Mouse (Mus musculus) intestine, embryonic 15.5 days (tissue): Measurements from ENCODE around the gene Msi1. TPM values are rescaled to one million over a fixed set of nuclear protein-coding genes. Genes with fewer than 3 reads are reported as not detected.

ENCODE experiments used
- ATAC-seq: fragments of 200-750 bp; cut with Nextera tagmentation; 2 replicates; pipeline ENCODE4 v1.8.0; 2017; ENCODE audit warnings: moderate TSS enrichment, moderate library complexity
- H3K27ac ChIP-seq: fragments of 300-500 bp; sonication (generic); 2 replicates; pipeline ENCODE4 v1.5.1; 2015; ENCODE audit warnings: mild to moderate bottlenecking, inconsistent platforms
- H3K27me3 ChIP-seq: fragments of 300-500 bp; sonication (generic); replicated peaks from 2 replicates; pipeline ENCODE4 v1.6.1; 2015; ENCODE audit warnings: inconsistent platforms
- H3K36me3 ChIP-seq: fragments of 300-500 bp; sonication (generic); 2 replicates; pipeline ENCODE4 v1.6.1; 2015; ENCODE audit warnings: inconsistent platforms
- H3K4me1 ChIP-seq: fragments of 300-500 bp; sonication (generic); replicated peaks from 2 replicates; pipeline ENCODE4 v1.6.1; 2015; ENCODE audit warnings: inconsistent platforms
- H3K4me2 ChIP-seq: fragments of 300-500 bp; sonication (generic); replicated peaks from 2 replicates; pipeline ENCODE4 v1.6.1; 2015; ENCODE audit warnings: mild to moderate bottlenecking, inconsistent platforms
- H3K4me3 ChIP-seq: fragments of 300-500 bp; sonication (generic); replicated peaks from 2 replicates; pipeline ENCODE4 v1.5.1; 2015; ENCODE audit warnings: inconsistent platforms
- H3K9ac ChIP-seq: fragments of 300-500 bp; sonication (generic); 2 replicates; pipeline ENCODE4 v1.6.1; 2015; ENCODE audit warnings: inconsistent platforms
- H3K9me3 ChIP-seq: fragments of 300-500 bp; sonication (generic); 2 replicates; pipeline ENCODE4 v1.6.1; 2016; ENCODE audit warnings: inconsistent platforms
- WGBS: fragments of 180-500 bp; shearing (Covaris S2); methylation state at CpG from one replicate; pipeline ENCODE4 v1.1.7; 2015; 5-methylcytosine and 5-hydroxymethylcytosine counted together
- polyA plus RNA-seq: library from polyadenylated mRNA; unstranded; fragments of >200 nt; fragmentation: Nextera tagmentation; extraction: Ambion mirVana; gene quantifications from 2 replicates; pipeline ENCODE4 v1.2.1, GENCODE M21; 2015

The Msi1 gene
- 8.7 and 10.4 TPM in 2 replicates for polyA plus RNA-seq

GRCm38 (mm10) chr5:115429359-115430186 is at the start of gene Msi1:
Gene Msi1 (plus strand): TSS chr5:115429599.
- peak; percentile 76 for ATAC-seq
- H3K27ac ChIP-seq, result peak within 1 kb of the TSS; percentile 64
- peaks cover 12% of the 10 kb centered on the region for H3K27me3 ChIP-seq
- H3K36me3 ChIP-seq, result peaks cover 2% of the 10 kb centered on the region; the same call in 1 of the 2 replicates
- H3K4me3 ChIP-seq, result peak within 1 kb of the TSS; percentile 99
- H3K9ac ChIP-seq, result peak within 1 kb of the TSS; percentile 89
- 1% methylated on average over 59 of the region's 117 CpGs for WGBS
- peak within 1 kb of the TSS; percentile 94 for H3K4me2 ChIP-seq
- no peaks in the 10 kb centered on the region for H3K9me3 ChIP-seq
- H3K4me1 ChIP-seq, result peaks cover 35% of the 10 kb centered on the region

- ATAC-seq, result no peak
Observed at GRCm38 (mm10) chr5:115391935-115392334, 37.5 kb upstream of the Msi1 start.

GRCm38 (mm10) chr5:115392969-115393368 is 36.4 kb upstream of the Msi1 start:
- 79% methylated on average over 1 of the region's 1 CpGs for WGBS
- Histone ChIP-seq H3K27me3 (no peaks in the 10 kb centered on the region), H3K27ac (no peak overlapping the region), H3K9ac (no peak overlapping the region), H3K36me3 (no peaks in the 10 kb centered on the region), H3K4me3 (no peak overlapping the region), H3K9me3 (no peaks in the 10 kb centered on the region), H3K4me2 (no peak overlapping the region), H3K4me1 (peaks cover 6% of the 10 kb centered on the region; the same call in 1 of the 2 replicates)
- no peak for ATAC-seq

More at GRCm38 (mm10) chr5:115391935-115392334, 37.5 kb upstream of the Msi1 start:
- H3K27ac ChIP-seq, result no peak overlapping the region
- peaks cover 6% of the 10 kb centered on the region; the same call in 1 of the 2 replicates for H3K4me1 ChIP-seq
- no peaks in the 10 kb centered on the region for H3K27me3 ChIP-seq
- no peak overlapping the region for H3K9ac ChIP-seq
- 20% methylated on average over 9 of the region's 9 CpGs for WGBS
- H3K9me3 ChIP-seq, result no peaks in the 10 kb centered on the region
- H3K4me3 ChIP-seq, result no peak overlapping the region
- H3K4me2 ChIP-seq, result no peak overlapping the region
- no peaks in the 10 kb centered on the region for H3K36me3 ChIP-seq

GRCm38 (mm10) chr5:115394223-115394622 is 35.2 kb upstream of the Msi1 start:
- H3K9ac ChIP-seq, result no peak overlapping the region
- no peak for ATAC-seq

GRCm38 (mm10) chr5:115394836-115395235 is 34.6 kb upstream of the Msi1 start:
- ATAC-seq, result no peak
- Histone ChIP-seq H3K9ac (no peak overlapping the region), H3K4me2 (no peak overlapping the region), H3K27me3 (no peaks in the 10 kb centered on the region), H3K4me1 (peaks cover 11% of the 10 kb centered on the region), H3K36me3 (no peaks in the 10 kb centered on the region), H3K9me3 (no peaks in the 10 kb centered on the region), H3K27ac (no peak overlapping the region), H3K4me3 (no peak overlapping the region)
- 24% methylated on average over 10 of the region's 10 CpGs for WGBS

More at GRCm38 (mm10) chr5:115394223-115394622, 35.2 kb upstream of the Msi1 start:
- Histone ChIP-seq H3K4me2 (no peak overlapping the region), H3K27ac (no peak overlapping the region), H3K36me3 (no peaks in the 10 kb centered on the region), H3K9me3 (no peaks in the 10 kb centered on the region), H3K27me3 (no peaks in the 10 kb centered on the region), H3K4me1 (peaks cover 11% of the 10 kb centered on the region), H3K4me3 (no peak overlapping the region)
- 6% methylated on average over 8 of the region's 8 CpGs for WGBS

- peaks cover 11% of the 10 kb centered on the region for H3K4me1 ChIP-seq
- H3K36me3 ChIP-seq, result no peaks in the 10 kb centered on the region
- ATAC-seq, result no peak
- no peak overlapping the region for H3K9ac ChIP-seq
- no peaks in the 10 kb centered on the region for H3K9me3 ChIP-seq
- 64% methylated on average over 11 of the region's 11 CpGs for WGBS
- H3K4me3 ChIP-seq, result no peak overlapping the region
- no peak overlapping the region for H3K27ac ChIP-seq
- no peak overlapping the region for H3K4me2 ChIP-seq
- no peaks in the 10 kb centered on the region for H3K27me3 ChIP-seq
Observed at GRCm38 (mm10) chr5:115396654-115397053, 32.7 kb upstream of the Msi1 start.

- H3K27ac ChIP-seq, result no peak overlapping the region
- WGBS, result 4% methylated on average over 48 of the region's 48 CpGs
- no peaks in the 10 kb centered on the region for H3K9me3 ChIP-seq
- peak overlapping the region; percentile 93 for H3K4me2 ChIP-seq
- peaks cover 11% of the 10 kb centered on the region for H3K4me1 ChIP-seq
- H3K36me3 ChIP-seq, result no peaks in the 10 kb centered on the region
- H3K27me3 ChIP-seq, result no peaks in the 10 kb centered on the region
- H3K9ac ChIP-seq, result peak overlapping the region; percentile 70
- H3K4me3 ChIP-seq, result peak overlapping the region; percentile 41
- peak; percentile 53; the same call in 1 of the 2 replicates for ATAC-seq
Observed at GRCm38 (mm10) chr5:115397839-115398780, 31.3 kb upstream of the Msi1 start.

GRCm38 (mm10) chr5:115402063-115402462 is 27.3 kb upstream of the Msi1 start:
- no peak for ATAC-seq
- Histone ChIP-seq H3K27me3 (no peaks in the 10 kb centered on the region), H3K9ac (no peak overlapping the region), H3K36me3 (no peaks in the 10 kb centered on the region), H3K9me3 (no peaks in the 10 kb centered on the region), H3K27ac (no peak overlapping the region), H3K4me2 (no peak overlapping the region), H3K4me1 (peaks cover 14% of the 10 kb centered on the region; the same call in 1 of the 2 replicates), H3K4me3 (no peak overlapping the region)
- 88% methylated on average over 8 of the region's 8 CpGs for WGBS

GRCm38 (mm10) chr5:115403436-115404140 is 25.8 kb upstream of the Msi1 start:
- no peaks in the 10 kb centered on the region for H3K36me3 ChIP-seq
- no peak overlapping the region for H3K9ac ChIP-seq
- peaks cover 9% of the 10 kb centered on the region; the same call in 1 of the 2 replicates for H3K4me1 ChIP-seq
- H3K4me3 ChIP-seq, result no peak overlapping the region; the same call in 1 of the 2 replicates
- WGBS, result 23% methylated on average over 17 of the region's 17 CpGs
- H3K27ac ChIP-seq, result no peak overlapping the region
- peak overlapping the region; percentile 53 for H3K4me2 ChIP-seq
- no peak for ATAC-seq
- no peaks in the 10 kb centered on the region for H3K27me3 ChIP-seq
- H3K9me3 ChIP-seq, result no peaks in the 10 kb centered on the region

- H3K27ac ChIP-seq, result no peak overlapping the region
- WGBS, result 4% methylated on average over 18 of the region's 18 CpGs
- peak; percentile 67 for ATAC-seq
- peak overlapping the region; percentile 21; the same call in 1 of the 2 replicates for H3K4me3 ChIP-seq
- peak overlapping the region; percentile 53 for H3K4me2 ChIP-seq
- no peaks in the 10 kb centered on the region for H3K9me3 ChIP-seq
- H3K9ac ChIP-seq, result no peak overlapping the region
- no peaks in the 10 kb centered on the region for H3K27me3 ChIP-seq
- no peaks in the 10 kb centered on the region for H3K36me3 ChIP-seq
- peaks cover 9% of the 10 kb centered on the region; the same call in 1 of the 2 replicates for H3K4me1 ChIP-seq
Observed at GRCm38 (mm10) chr5:115404241-115404794, 25.1 kb upstream of the Msi1 start.

- no peak for ATAC-seq
- no peak overlapping the region for H3K9ac ChIP-seq
- 76% methylated on average over 8 of the region's 8 CpGs for WGBS
Observed at GRCm38 (mm10) chr5:115405205-115405604, 24.2 kb upstream of the Msi1 start.

More at GRCm38 (mm10) chr5:115405205-115405604, 24.2 kb upstream of the Msi1 start:
- Histone ChIP-seq H3K4me1 (peaks cover 9% of the 10 kb centered on the region; the same call in 1 of the 2 replicates), H3K27ac (no peak overlapping the region), H3K9me3 (no peaks in the 10 kb centered on the region), H3K4me2 (no peak overlapping the region), H3K27me3 (no peaks in the 10 kb centered on the region), H3K4me3 (no peak overlapping the region), H3K36me3 (no peaks in the 10 kb centered on the region)
